Mouse (Mus musculus): ENCODE results near the gene Arl8b. TPM values are rescaled to one million over a fixed set of nuclear protein-coding genes. Genes with fewer than 3 reads are reported as not detected.

Gene Arl8b
- 100 to 1,000 TPM; 115 to 126 TPM for total RNA-seq (2021)
- long read RNA-seq, experiment 1, full-length matches to known transcripts = 83 of 105 reads
- long read RNA-seq, experiment 1, partial matches to known transcripts = 18 of 105 reads
- long read RNA-seq, experiment 1, other reads (novel, unspliced or antisense) = 4 of 105 reads
- long read RNA-seq, experiment 2, full-length matches to known transcripts = 25 of 28 reads
- long read RNA-seq, experiment 2, partial matches to known transcripts = 0 of 28 reads
- long read RNA-seq, experiment 2, other reads (novel, unspliced or antisense) = 3 of 28 reads

DNA sequence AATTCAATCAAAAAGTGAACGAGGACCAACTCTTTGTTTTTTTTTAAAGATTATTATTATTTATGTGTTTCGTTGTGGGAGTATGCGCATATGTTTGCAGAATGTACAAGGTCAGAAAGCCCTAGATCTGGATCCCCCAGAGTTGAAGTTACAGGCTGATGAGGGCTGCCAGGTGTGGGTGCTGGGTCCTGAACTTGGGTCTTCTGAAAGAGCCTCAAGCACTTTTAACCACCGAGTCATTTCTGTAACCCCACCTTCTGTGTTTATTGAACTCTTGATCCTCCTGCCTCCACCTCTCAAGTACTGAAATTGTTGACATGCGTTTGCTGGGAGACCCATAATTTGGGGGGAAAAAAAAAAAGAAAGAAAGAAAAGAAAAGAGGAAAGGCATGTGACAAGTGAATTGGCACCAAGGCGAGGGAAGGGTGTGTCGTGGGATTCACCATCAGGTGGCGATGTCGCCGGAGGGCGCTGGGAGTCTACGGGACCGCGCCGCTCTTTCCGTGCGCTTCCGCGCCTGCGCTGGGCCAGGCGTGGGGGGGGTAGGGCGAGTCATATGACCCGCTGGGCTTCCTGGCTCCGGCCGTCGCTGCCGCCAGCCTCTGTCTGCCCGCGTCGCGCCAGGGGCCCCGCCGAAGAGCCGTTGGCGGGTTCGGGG lies at the start of gene Arl8b:
Arl8b (plus strand) TSS at position 574 of the 658 bp plus-strand sequence.
- DNase-seq = peak; percentile 98 to 99

DNA sequence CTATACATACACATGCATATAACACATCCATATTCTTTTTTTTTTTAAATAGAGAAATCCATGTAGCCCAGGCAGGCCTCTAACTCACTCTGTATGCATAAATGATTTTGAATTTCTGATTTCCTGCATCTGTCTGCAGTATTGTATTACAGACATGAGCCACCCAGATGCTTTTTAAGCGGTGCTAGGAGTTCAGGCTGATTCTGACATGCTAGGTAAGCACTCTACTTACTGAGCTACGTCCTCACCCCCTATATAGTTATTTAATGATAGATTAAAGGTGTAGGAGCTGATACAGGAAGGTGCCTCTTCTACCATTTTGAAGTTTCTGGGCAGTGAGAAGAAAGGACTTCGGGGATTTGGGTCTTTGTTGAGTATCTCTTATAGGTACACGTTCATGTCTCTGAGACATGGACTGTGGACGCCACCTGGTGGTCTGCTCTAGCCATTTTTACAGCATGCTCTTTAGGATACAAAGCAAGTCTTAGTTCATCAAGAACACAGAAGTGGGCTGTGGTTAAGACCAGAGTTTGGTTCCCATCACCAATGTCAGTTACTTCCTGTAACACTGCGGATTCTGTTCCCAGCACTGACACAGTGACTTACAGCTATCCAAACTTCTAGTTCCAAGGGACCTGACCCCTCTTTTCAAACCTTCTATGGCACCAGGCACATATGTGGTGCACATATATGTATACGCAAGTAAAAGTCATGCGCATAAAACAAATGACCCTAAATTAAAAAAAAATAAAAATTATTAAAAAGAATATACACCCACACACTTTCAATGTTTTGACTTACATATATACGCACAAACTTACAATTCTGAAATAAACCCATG lies 46.8 kb upstream of the Arl8b start:
- DNase-seq = peak; percentile 81 to 84

DNA sequence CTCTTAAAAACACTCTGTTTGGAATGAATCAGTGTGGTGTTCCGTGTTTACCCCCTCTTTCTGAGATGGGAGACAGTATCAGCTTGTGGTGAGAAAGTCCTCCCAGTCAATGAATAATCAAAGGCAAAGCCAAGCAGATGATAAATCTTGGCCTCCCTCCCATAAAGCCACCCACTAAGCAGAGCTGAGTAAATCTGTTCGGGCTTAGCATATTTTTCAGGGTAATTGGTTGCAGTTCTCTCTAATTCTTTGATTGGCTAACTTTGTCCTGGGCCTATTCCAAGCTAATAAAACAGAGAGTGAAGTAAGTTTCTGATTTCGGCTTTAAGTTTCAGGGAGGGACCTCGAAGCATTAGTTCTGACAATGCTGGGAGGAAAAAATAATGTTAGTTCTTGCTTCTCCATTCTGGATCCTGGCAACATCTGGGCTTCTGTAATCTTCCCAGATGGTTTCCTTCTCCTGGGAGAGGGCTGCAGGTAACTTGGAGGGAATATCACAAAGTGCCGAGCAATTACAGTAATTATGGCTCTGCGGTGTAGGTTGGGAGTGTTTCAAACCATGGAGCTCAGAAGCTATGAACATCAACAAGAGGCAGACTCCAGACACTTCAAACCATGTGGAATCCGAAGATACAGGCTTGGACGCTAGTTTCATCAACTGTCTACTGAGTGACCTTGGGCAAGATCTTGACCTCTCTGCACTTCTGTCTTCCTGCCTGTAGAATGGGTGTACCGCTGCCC lies 44.3 kb upstream of the Arl8b start:
- DNase-seq = no peak

DNA sequence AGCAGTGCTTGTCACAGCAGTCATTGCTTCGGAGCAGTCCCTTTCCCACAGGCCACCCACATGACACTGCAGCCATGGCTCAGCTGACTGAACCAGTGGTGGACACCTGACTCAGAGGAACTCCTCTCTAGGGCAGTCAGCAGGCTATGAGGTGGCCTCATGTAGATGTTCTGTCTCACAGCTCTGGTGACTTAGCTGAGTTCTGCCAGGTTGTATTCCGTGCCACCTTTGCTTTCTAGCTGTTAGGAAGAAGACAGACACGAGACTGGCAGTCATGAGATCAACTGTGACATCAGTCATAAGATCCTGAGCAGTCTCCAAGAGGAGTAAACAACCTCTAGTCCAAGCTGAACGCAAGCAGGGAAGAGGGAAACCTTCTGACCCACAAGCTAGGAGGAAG lies 42.3 kb upstream of the Arl8b start:
- no peak for DNase-seq

DNA sequence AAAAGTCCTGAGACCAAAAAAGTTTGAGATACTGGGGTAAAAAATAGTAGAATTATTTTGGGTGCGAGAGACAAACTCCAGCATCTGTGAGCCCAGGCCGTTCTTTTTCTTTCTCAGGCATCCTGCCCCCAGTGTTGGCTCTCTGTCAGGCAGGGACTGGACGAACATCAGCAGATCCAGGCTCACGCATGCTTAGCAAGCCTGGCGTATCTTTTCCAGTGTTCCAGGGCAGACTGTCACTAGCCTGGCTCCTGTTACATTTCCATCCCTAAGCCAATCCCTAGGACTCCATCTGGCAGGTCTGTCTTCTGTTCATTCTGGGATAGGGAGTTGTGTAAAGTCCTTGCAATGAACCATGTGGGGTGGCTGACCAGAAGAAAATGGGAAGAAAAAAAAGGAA lies 39.2 kb upstream of the Arl8b start:
- DNase-seq = no peak

DNA sequence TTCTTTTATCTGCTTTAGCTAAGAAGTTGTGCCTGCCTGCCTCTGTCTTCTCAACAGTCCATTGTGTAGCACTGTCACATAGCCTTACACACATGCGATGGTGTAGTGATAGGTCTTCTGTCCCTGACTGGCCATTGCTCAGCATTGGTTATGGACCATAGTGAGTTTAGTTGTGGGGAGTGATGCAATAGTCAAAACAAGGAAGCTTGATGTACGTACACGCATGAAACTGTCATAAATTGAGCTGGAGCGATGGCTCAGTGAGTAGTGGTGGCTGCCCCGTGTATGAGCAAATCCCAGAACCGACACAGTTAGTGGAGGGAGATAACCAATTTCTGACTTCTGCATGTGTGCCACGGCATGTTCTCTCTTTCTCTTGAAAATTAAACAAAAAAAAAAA lies 31.6 kb upstream of the Arl8b start:
- no peak for DNase-seq

DNA sequence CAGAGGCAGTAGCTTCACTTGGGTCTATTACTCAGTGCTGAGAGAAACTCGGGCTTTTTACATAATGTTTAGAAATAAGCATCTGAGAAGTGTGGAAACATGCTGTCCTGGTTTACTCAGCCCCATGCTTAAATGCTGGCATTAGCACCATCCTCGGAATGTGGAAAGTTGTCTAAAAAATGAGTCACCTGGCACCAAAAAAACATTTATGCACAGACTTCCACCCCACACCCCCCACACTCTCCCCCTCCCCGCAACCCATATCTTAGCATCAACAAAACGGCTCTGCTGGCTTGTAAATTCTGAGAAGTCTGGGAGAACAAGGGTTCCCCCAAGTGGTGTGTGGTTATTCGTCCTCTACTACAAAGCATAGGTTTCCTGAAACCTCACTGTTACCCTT lies 30.5 kb upstream of the Arl8b start:
- DNase-seq = no peak

DNA sequence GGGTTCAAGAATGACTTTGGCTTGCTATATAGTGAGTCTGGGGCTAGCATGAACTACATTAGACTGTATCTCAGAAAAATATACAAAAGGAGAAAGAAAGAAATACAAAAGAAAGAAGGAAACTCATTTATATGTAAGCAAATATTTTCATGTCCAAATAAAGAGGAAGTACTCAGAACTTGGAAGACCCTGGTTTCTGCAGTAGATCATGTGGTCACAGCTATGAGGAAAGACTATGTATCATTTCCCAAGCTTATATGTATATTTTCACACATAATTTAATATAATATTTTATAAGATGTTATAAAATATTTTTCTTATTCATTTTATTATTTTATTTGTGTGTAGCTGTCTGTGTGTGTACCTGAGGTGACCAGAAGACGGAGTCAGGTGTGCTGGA lies 29.4 kb upstream of the Arl8b start:
- DNase-seq = no peak

DNA sequence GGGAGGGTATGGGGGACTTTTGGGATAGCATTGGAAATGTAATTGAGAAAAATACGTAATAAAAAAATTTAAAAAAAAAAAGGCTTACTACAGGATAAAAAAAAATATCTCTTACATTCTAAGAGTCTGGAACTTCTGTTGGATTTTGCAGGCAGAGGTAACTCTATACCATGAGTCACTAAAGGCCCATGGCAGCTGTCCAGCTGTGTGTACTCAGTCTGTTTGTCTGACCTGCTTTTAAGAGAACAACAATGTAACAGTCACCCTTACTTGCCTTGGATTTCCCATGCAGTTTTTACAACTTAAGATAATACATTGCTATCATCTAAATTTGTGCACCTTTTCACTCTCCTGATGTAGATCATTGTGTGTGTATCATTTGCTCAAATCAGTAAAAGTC lies 28.5 kb upstream of the Arl8b start:
- DNase-seq = peak; percentile 64 to 75

DNA sequence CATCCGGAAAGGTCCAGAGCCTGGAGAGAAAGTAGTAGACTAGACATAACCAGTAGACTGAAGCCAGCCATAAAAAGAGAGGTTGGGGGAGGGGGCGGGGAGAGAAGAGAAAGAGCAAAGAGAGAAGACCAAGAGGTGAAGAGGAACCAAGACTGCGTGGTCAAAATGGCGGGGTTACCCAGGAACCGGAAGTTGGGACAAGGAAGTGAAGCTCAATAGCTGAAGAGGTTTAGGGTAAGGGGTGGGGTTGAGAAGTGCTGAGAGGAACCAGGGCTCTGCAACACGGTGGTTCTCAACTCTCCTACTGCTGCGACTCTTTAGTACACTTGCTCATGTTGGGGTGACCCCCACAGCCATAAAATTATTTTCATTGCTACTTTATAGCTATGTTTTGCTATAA lies 27.0 kb upstream of the Arl8b start:
- no peak for DNase-seq

DNA sequence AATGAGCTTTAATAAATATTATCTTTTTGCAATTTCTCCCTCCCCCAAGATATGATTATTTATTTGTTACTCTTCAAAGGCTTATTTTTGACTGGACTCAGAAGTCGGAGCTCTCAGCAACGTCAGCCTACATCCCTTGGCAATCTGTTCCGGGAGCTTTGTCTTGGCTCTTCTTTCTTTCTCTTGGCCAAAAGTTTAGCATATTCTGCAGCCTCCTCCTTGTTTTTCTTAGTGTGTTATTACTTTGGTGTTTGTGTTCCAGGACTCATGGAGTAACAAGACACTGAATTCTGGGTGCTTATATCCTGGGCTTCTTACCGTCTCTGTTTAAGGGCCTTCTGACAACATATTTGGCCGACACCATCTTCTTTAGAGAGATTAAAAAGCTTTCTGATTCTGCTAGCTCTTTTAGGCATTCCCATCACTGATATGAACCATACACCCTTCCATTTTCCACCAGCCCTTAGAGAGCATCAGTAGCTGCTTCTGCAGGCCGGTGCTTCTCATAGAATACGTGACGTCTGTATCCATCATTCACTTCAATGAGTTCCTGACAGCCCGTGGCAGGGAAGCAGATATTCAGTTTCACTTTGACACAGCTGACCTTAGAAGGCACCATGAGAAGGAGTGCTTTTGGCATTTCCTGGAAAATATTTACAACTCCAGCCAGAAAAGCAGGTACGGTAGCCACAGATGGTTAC lies 23.8 kb upstream of the Arl8b start:
- no peak for DNase-seq

DNA sequence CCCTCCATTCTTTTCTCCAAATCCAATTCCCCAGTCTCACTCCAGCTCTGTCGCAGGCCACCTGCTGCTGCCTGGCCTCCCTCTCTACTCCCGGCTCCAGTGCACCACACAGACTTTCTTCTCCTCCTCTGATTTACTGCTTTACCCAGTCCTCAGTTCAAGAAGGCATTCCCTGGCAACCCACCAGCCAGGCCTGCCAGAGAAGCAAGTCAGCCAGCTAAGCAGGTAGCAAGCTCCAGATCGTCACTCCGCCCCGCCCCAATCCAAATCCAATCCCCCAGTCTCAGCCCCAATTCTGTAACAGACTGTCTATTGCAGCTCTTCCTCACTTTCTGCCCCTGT lies 23.2 kb upstream of the Arl8b start:
- peak; percentile 21 to 24 for DNase-seq

DNA sequence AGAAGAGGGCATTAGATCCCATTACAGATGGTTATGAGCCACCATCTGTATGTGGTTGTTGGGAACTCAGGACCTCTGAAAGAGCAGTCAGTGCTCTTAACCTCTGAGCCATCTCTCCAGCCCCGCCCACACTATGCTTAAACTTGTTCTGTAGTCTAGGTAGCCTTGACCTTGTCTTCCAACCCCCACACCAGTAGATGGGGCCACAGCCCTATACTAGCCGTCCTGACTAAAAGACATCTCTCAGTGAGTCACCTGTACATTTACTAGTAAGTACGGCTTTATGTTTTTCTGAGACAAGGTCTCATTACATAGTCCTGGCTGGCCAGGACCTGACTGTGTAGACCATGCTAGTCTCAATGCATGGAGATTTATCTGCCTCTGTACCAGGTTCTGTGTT lies 12.0 kb upstream of the Arl8b start:
- DNase-seq = no peak

DNA sequence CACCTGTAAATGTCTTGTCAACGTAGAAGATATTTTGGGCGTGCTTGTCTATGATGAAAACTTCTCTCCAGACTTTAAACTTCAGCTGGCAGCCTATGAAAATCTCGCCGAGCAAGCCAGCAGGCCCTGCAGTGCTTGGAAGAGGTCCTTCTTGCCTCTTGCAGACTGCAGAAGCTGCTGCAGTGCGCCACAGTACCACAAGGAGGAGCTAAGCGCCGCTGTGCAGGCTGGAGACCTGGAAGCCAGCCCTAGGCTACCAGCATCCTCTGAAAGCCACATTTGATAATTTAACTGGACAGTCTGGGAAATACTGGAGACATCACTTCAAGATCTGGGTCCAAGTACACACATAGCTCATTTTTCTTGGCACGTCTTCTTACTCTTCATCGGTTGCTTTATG lies 10.0 kb upstream of the Arl8b start:
- DNase-seq = peak; percentile 87 to 91

DNA sequence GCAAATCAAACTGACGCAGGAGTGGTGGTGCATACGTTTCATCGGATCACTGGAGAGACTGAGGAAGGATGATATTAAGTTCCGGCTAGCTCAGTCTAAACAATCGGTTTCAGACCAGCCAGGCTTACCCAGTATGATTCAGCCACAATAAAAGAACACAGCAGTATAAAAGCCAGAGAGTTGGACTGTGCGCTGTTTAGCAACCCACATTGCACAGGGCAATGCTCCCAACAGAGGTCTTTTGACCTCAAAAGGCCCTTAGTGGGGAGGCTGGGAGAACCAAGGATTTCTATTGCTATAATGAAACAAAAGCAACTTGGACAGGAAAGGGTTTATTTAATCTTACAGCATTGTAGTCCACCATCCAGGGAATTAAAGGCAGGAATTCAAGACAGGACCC lies 9.4 kb upstream of the Arl8b start:
- DNase-seq = no peak

DNA sequence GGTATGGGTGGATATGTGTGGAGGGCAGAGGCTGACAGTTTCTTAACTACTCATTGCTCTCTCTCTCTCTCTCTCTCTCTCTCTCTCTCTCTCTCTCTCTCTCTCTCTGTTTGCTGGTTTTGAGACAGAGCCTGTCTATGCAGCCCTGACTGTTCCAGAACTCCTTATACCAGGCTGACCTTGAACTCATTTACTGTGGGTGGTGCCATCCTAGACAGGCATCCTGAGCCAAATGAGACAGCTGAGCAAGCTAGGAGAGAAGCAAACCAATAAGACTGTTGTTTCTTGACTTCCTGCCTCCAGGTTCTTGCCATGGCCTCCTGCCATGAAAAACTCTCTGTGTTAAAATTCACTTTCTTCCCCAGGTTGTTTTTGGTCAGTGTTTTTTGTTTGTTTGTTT lies 6.6 kb upstream of the Arl8b start:
- DNase-seq = peak; percentile 39 to 55

DNA sequence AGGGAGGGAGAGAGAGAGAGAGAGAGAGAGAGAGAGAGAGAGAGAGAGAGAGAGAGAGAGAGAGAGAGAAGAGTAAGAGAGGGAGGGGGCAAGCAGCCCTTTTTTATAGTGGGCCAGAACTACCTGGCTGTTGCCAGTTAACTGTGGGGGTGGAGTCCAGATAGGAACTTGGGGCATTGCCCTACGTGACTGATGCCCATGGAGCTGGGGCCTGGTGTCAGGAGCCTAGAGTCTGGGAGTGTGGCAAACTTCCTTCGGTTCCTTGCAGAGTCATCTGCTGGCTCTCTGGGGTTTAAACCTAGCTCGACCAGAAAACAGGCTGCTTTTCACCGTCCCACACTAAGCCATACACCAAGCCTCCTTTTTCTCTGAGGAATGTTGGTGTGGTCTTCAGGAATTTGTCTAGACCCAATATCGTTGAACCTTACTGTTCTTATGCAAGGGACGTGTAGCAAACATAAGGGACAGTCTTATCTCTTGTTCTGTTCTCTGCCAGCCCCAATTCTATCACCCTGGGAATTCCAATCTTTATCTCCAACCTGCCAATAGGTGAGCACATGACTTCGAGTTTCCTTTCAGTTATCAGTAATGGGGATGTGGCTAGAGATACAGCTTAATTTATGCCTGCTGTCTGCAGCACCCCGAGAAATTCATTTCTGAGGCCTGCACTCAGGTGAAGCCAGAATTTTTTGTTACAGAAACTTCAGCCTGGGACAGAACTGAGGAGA lies 5.2 kb upstream of the Arl8b start:
- DNase-seq = no peak

DNA sequence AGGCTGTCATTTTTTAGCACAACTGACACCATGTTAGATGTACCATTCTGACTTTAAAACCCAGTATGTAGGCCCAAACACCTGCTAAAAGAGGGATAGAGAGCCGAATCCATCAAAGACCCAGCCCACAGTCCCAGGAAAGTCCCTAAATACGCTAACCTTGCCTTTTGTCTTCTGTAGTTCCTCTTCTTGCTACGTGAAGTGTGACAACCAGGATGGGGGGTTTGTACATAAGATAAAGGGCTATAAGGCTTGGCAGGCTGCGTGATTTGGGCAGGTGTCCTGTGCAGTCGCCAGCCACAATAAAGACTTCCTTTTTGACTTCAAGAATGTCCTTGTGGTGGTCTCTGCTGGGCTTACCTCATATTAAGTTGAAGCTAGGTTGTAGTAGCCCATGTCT lies 4.5 kb upstream of the Arl8b start:
- DNase-seq = no peak

DNA sequence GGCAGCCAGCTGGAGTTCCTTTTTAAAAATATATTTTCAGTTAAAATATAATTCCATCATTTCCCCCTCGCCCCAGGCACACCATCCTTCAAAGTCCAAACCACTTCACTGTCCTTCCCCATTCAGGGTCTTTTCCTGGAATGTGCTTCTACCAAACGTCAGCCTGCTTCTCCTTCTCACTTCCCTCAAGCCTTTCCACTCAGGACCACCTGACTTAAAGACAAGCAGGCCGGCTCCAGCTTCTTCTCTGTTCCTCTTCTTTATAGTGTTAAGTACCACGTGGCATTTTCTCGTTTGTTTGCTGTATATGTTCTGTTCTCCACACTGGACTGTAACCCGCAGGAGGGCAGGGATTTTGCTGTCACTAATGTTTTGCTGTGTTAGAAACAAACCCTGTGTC lies 1.0 kb upstream of the Arl8b start:
- DNase-seq = no peak

DNA sequence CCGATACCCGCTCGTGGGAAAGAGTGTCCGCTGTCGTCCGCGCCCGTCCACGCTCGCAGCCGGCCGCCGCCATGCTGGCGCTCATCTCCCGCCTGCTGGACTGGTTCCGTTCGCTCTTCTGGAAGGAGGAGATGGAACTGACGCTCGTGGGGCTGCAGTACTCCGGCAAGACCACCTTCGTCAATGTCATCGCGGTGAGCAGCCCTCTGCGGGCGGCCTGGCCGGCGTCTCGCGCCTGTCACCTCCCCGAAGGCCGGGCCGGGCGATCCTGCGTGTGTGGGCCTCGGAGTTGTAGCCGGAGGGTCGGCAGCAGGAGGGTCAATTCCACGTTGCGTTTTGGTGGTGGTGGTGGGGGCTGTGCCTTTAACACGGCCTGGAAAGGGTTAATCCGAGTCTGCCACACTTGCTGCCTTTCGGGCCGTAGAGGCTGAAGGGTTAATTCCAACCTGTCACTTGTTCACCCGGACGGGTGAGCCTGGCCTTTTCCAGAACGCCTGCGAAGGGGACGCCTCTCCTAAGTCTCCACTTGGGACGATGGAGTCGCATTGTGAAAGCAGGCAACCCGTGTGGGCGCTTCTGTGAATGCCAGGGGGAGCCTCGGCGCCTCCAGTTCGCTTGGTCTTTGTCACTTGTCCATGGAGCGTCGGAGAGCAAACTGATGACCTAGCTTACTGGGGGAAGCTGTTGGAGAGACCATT lies 434 bp downstream of the Arl8b start:
- peak; percentile 57 to 58 for DNase-seq

DNA sequence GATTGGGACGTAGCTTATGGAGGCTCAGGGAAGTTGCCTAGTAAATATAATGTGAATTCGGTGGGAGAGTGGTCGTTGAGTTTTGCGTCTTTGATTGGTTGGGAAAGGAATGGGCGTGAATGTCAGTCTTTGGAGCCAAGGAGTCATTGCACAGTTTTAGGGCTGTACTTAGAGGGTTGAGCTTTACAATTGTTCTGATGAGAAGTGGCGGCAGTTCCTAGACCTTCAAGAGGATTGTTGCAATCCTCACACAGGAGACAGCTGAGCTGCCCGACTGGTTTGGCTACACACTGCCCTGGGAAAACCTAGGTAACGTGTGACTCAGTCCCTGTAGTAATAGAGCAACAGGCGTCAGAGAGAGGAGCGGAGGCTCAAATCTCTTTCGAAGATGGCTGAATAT lies 1.2 kb downstream of the Arl8b start:
- DNase-seq = peak; percentile 35 to 49
